Mouse (Mus musculus) embryonic facial prominence, embryonic 10.5 days (tissue): ENCODE measurements at regions not wholly inside any gene's neighbourhood (a gene's known extent, or its start where the extent isn't known, plus 50 kb on each side); places are given as distances from the start of the nearest gene placed in this dataset.

Experiments used
- DNase-seq: peaks from one replicate; pipeline ENCODE4 v3.0.0-alpha.2; 2017; ENCODE audit warnings: low spot score
- H3K27ac ChIP-seq: fragments of 300-500 bp; sonication (generic); replicated peaks from 2 replicates; pipeline ENCODE4 v1.5.1; 2016; ENCODE audit warnings: mild to moderate bottlenecking
- H3K27me3 ChIP-seq: fragments of 300-500 bp; sonication (generic); replicated peaks from 2 replicates; pipeline ENCODE4 v1.6.1; 2016; ENCODE audit warnings: low read depth, mild to moderate bottlenecking; ENCODE audit not compliant: poor library complexity, severe bottlenecking
- H3K36me3 ChIP-seq: fragments of 300-500 bp; sonication (generic); replicated peaks from 2 replicates; pipeline ENCODE4 v1.6.1; 2016; ENCODE audit warnings: mild to moderate bottlenecking, moderate library complexity
- H3K4me1 ChIP-seq: fragments of 300-500 bp; sonication (generic); 2 replicates; pipeline ENCODE4 v1.6.1; 2016
- H3K4me3 ChIP-seq: fragments of 300-500 bp; sonication (generic); 2 replicates; pipeline ENCODE4 v1.5.1; 2016; ENCODE audit warnings: mild to moderate bottlenecking, moderate library complexity
- H3K9me3 ChIP-seq: fragments of 300-500 bp; sonication (generic); 2 replicates; pipeline ENCODE4 v1.6.1; 2016; ENCODE audit warnings: mild to moderate bottlenecking
- WGBS: fragments of 180-500 bp; shearing (Covaris S2); methylation state at CpG from one replicate; pipeline ENCODE4 v1.1.7; 2016; 5-methylcytosine and 5-hydroxymethylcytosine counted together

DNA sequence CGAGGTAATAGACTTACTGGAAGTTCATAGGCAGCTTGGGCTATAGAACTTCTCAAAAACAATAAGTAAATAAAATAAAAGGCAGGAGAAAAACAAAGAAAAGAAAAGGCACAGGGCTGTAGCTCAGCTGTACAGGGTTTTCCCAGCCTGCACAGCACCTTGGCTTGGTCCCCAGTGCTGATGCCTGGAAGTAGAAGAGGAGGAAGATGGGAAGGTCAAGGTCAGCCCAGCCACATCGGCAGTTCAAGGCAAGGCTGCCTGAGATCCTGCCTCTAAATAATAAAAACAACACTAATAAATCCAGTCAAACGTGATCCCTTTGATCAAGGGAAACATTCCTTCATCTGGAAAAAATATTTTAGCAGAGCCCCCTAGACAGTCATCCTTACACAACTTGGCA, 103.1 kb downstream of the Cenpf start:
- no peaks in the 10 kb centered on the region for H3K36me3 ChIP-seq
- no peak overlapping the region for H3K4me3 ChIP-seq
- 73% methylated on average over 3 of the region's 3 CpGs for WGBS
- H3K4me1 ChIP-seq = peaks cover 10% of the 10 kb centered on the region
- DNase-seq = no peak
- no peaks in the 10 kb centered on the region for H3K9me3 ChIP-seq
- H3K27me3 ChIP-seq = no peaks in the 10 kb centered on the region
- no peak overlapping the region for H3K27ac ChIP-seq

DNA sequence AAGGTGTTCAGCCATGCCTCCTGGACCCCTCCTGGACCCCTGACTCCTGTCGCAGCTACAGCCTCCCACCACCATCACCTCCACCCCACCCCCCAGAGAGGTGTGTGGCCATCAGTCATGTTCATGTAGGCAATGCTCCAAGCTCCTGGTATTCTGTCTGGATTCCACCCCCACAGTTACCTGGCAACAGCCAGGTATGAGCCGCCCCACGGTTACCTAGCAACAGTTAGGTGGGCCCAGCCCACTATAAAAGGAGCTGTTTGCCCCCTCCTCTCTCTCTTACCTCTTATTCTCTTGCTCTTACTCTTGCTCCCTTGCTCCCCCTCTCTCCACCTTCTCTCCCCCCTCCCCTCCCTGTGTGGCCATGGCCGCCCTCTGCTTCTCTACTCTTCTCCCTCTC, 106.5 kb downstream of the Cenpf start:
- H3K4me1 ChIP-seq = peaks cover 15% of the 10 kb centered on the region
- no peak overlapping the region for H3K4me3 ChIP-seq
- no peak overlapping the region for H3K27ac ChIP-seq
- no peaks in the 10 kb centered on the region for H3K36me3 ChIP-seq
- 0 out of 2 replicates have a peak, but pooled peaks cover 2% of the 10 kb centered on the region for H3K9me3 ChIP-seq
- 81% methylated on average over 4 of the region's 4 CpGs for WGBS
- DNase-seq = no peak
- H3K27me3 ChIP-seq = no peaks in the 10 kb centered on the region

DNA sequence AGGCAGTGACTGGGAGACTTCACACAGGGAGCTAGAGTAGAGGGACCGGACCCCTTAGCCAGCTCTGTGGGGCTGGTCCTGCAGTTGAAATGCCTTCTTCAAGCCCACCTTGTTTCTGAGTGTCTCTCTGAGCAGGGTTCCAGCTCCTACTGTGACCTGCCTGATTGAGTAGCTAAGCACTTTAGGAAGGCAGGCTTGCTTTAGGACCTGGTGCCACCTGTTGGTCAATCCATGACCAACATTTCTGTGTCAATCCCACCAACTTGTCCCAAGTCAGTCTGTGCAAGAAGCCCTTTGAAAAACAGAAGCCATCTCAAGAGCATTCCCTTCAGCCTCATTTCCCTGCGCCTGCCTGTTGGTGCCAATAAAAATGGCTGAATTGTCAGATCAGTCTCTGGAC, 108.5 kb downstream of the Cenpf start:
- H3K4me3 ChIP-seq = no peak overlapping the region
- 72% methylated on average over 2 of the region's 2 CpGs for WGBS
- peaks cover 20% of the 10 kb centered on the region for H3K4me1 ChIP-seq
- no peak overlapping the region for H3K27ac ChIP-seq
- H3K36me3 ChIP-seq = no peaks in the 10 kb centered on the region
- 0 out of 2 replicates have a peak, but pooled peaks cover 2% of the 10 kb centered on the region for H3K9me3 ChIP-seq
- peak; percentile 59 for DNase-seq
- no peaks in the 10 kb centered on the region for H3K27me3 ChIP-seq

DNA sequence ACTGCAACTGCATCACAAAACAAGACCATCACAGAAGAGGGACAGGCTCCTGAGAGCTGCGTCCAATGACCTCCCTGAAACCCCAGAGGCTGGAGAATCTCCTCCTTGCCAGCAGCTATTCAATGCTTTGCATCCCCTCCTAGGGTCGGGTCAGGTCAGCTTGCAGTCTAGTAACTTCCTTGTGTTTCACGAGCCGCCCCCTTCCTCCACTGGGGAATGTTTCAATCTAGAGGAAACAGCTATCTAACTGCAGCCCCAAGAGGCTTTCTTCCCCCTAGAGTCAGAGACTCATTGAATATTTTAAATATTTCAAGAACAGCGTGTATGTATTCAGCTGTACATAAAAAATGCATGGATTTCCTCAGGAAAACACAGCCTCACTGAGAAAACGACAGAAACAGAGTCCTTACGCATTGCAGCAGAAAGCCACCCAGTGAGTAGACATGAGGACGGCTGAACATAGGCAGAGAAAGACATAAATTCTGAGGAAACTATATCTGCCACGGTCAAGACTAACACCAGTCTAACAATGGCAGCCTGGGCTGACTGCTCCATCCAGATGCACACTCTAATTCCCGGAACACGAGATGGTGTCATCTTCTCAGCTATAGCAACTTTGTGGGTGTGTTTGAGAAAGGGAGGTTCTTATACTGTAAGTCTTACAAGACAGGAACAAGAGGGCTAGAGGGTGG, 111.4 kb downstream of the Cenpf start:
- Histone ChIP-seq H3K36me3 (no peaks in the 10 kb centered on the region), H3K27ac (no peak overlapping the region), H3K9me3 (0 out of 2 replicates have a peak, but pooled peaks cover 2% of the 10 kb centered on the region), H3K27me3 (no peaks in the 10 kb centered on the region), H3K4me1 (peaks cover 13% of the 10 kb centered on the region), H3K4me3 (no peak overlapping the region)
- peak; percentile 24 for DNase-seq
- 56% methylated on average over 11 of the region's 11 CpGs for WGBS

DNA sequence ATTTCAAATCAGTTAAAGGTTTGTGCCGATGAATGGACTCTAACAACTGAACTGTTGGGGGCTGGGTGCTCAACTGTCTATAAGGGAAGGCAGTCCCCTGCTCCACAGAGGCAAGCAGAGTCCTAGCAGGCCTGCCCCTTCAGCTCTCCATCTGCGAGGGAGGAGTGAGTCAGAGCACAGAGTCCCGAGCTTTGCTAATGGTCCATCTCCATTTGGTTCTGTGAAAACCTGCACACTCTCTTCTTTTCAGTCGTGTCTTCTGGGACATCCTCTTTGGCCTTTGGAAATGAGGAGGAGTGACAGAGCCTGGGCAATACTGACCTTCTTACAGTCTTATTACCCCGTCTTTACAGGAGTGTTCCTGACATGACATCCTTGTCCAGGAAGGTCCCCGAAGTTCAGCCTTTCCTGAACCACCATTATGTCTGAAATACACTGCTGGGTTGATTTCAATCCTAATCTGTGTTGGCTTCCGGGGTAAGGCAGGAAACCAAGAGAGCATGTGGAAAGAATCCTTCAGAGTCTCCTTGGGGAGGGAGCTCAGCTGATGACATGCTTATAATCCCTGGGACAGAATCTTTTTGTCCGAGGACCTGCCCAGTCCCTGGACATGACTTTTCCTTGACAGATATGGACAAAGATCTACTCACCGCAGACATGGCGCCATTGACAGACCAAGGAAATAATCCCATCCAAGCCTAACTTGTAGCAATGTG, 112.2 kb downstream of the Cenpf start:
- WGBS = 89% methylated on average over 10 of the region's 10 CpGs
- H3K36me3 ChIP-seq = no peaks in the 10 kb centered on the region

DNA sequence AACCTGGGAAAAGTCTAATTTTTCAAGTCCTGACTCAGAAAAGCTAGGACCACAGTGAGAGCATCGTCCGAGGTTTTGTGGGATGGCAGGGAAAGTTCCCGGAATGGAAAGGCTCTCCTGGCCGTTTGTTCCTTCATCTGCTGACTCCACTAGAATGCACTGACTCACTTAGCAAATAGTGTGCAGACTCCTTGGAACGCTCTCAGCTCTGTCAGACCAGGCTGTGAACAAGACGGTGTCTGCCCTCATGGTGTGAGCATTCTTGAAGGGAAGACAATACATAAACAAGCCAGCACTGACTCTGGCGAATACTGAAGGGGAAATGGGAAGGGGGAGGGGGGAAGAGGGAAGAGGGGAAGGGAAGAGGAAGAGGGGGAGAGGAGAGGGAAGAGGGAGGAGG, 121.4 kb downstream of the Cenpf start:
- WGBS = 55% methylated on average over 7 of the region's 7 CpGs
- Histone ChIP-seq H3K27me3 (no peaks in the 10 kb centered on the region), H3K4me1 (peaks cover 6% of the 10 kb centered on the region; the same call in 1 of the 2 replicates), H3K9me3 (no peaks in the 10 kb centered on the region), H3K36me3 (no peaks in the 10 kb centered on the region), H3K4me3 (no peak overlapping the region), H3K27ac (no peak overlapping the region)
- no peak for DNase-seq

More for the DNA sequence above, 112.2 kb downstream of the Cenpf start:
- DNase-seq = no peak
- Histone ChIP-seq H3K27ac (no peak overlapping the region), H3K4me3 (no peak overlapping the region), H3K4me1 (peaks cover 10% of the 10 kb centered on the region), H3K9me3 (0 out of 2 replicates have a peak, but pooled peaks cover 2% of the 10 kb centered on the region), H3K27me3 (no peaks in the 10 kb centered on the region)

DNA sequence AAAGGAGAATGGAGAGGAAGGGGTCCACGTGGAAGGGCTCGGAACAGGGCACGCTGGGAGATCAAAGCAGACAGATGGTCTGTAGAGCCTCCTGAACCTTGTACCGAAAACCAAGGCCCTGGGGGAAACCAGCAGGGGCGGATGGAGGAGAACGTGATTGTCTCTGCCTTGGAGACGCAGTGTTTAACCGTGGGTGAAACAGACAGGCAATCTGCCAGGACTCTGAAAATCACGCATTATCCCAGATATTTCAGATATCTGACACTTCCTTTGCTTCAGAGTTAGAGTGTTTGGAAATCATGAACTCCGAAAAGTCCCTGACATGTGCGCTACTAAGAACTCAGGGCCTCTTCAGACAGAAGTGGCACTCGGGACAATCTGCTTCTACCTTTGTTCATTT, 126.1 kb downstream of the Cenpf start:
- Histone ChIP-seq H3K4me3 (no peak overlapping the region), H3K27ac (no peak overlapping the region), H3K4me1 (peaks cover 4% of the 10 kb centered on the region; the same call in 1 of the 2 replicates), H3K27me3 (no peaks in the 10 kb centered on the region), H3K9me3 (no peaks in the 10 kb centered on the region), H3K36me3 (no peaks in the 10 kb centered on the region)
- 91% methylated on average over 12 of the region's 12 CpGs for WGBS
- no peak for DNase-seq

DNA sequence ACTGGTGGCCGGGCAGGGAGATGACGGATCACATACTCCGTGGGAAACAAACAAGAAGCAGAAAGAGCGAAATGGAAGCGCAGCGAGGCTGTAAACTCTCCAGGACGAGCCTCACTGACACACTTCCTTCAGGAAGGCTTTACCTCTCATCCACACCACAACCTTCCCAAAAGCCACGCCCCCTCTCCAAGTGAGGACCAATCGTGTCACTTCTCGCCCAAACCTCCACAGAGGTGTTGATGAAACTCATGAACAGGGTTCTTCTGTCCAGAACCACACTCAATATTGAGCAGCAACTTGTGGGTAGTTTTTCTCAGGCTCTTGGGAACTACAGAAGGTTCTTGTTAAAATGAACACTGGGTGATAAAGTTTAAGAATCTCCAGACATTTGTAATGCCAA, 127.3 kb downstream of the Cenpf start:
- H3K9me3 ChIP-seq = no peaks in the 10 kb centered on the region
- no peaks in the 10 kb centered on the region for H3K27me3 ChIP-seq
- no peaks in the 10 kb centered on the region for H3K4me1 ChIP-seq
- no peaks in the 10 kb centered on the region for H3K36me3 ChIP-seq
- no peak overlapping the region for H3K4me3 ChIP-seq
- 46% methylated on average over 10 of the region's 10 CpGs for WGBS
- no peak for DNase-seq
- H3K27ac ChIP-seq = no peak overlapping the region

DNA sequence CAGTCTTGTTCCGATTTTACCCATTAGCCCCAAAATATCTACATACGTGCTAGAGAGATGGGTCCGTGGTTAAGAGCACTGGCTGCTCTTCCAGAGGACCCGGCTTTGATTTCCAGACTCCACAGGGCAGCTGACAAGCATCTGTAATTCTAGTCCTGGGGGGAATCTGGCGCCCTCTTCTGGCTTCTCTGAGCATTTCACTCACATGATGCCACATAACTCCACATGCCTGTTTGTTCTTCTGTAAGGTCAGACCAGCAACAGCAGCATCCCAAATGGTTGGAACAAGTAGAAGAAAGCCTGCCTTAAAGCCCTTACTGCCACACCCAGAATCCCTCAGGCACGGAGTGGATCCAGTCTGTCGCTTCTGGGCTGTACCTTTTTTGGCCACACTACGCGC, 137.0 kb downstream of the Cenpf start:
- H3K36me3 ChIP-seq = no peaks in the 10 kb centered on the region
- H3K4me1 ChIP-seq = no peaks in the 10 kb centered on the region
- no peak overlapping the region for H3K27ac ChIP-seq
- H3K27me3 ChIP-seq = no peaks in the 10 kb centered on the region
- 0 out of 2 replicates have a peak, but pooled peaks cover 2% of the 10 kb centered on the region for H3K9me3 ChIP-seq
- H3K4me3 ChIP-seq = no peak overlapping the region
- 86% methylated on average over 9 of the region's 9 CpGs for WGBS
- DNase-seq = peak; percentile 36

GRCm38 (mm10) chr1:189532834-189533233, 130.8 kb upstream of the Kcnk2 start:
- DNase-seq = no peak
- 93% methylated on average over 2 of the region's 2 CpGs for WGBS
- Histone ChIP-seq H3K9me3 (no peaks in the 10 kb centered on the region), H3K4me1 (peaks cover 4% of the 10 kb centered on the region; the same call in 1 of the 2 replicates), H3K27me3 (no peaks in the 10 kb centered on the region), H3K27ac (no peak overlapping the region), H3K36me3 (no peaks in the 10 kb centered on the region), H3K4me3 (no peak overlapping the region)

GRCm38 (mm10) chr1:189526329-189526728, 124.3 kb upstream of the Kcnk2 start:
- Histone ChIP-seq H3K9me3 (no peaks in the 10 kb centered on the region), H3K36me3 (no peaks in the 10 kb centered on the region), H3K27me3 (no peaks in the 10 kb centered on the region), H3K27ac (no peak overlapping the region), H3K4me1 (no peaks in the 10 kb centered on the region), H3K4me3 (no peak overlapping the region)
- DNase-seq = no peak
- WGBS = 85% methylated on average over 5 of the region's 5 CpGs

- H3K36me3 ChIP-seq = no peaks in the 10 kb centered on the region
- H3K27ac ChIP-seq = no peak overlapping the region
- H3K27me3 ChIP-seq = no peaks in the 10 kb centered on the region
- DNase-seq = no peak
- no peaks in the 10 kb centered on the region for H3K9me3 ChIP-seq
- no peaks in the 10 kb centered on the region for H3K4me1 ChIP-seq
- 88% methylated on average over 7 of the region's 7 CpGs for WGBS
- no peak overlapping the region for H3K4me3 ChIP-seq
Observed at GRCm38 (mm10) chr1:189515476-189515875, 113.4 kb upstream of the Kcnk2 start.

DNA sequence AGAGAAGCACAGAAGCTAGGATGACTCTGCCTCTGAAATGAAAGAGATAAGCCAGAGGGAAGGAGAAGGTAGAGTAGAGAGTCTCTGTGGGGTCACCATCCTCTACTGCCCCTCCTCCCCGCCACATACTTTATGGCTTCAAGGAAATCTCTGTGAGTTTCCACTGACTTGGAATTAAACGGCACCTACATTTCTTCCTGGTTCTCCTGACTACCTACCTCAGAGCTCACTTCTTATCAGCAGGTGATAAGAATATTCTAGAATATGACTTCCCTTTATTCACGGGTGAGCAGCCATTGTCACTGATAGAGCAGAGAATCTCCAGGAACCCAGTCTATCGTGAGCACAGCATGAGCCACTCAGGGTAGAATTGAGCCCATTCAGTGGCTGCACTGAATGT, 111.3 kb upstream of the Kcnk2 start:
- WGBS = 80% methylated on average over 4 of the region's 4 CpGs
- Histone ChIP-seq H3K36me3 (no peaks in the 10 kb centered on the region), H3K27me3 (no peaks in the 10 kb centered on the region), H3K9me3 (peaks cover 13% of the 10 kb centered on the region; the same call in 1 of the 2 replicates), H3K4me3 (no peak overlapping the region), H3K27ac (no peak overlapping the region), H3K4me1 (no peaks in the 10 kb centered on the region)
- no peak for DNase-seq
